Mouse (Mus musculus) bone marrow macrophage, adult 2 months (primary cell): ENCODE measurements around the gene Gtpbp3.

Source experiments
- CTCF ChIP-seq: IDR thresholded peaks from 2 replicates; pipeline ENCODE4 v1.5.1; 2012; ENCODE audit warnings: low read depth, mild to moderate bottlenecking, low read length, moderate library complexity
- POLR2A ChIP-seq: IDR thresholded peaks from 2 replicates; pipeline ENCODE4 v1.6.1; 2012; ENCODE audit warnings: mild to moderate bottlenecking, low read depth, low read length, borderline replicate concordance

GRCm38 (mm10) chr8:71476099-71476940 lies 11.6 kb upstream of the Gtpbp3 start:
- TF ChIP-seq POLR2A (no peak), CTCF (no peak)
